Mouse (Mus musculus) G1E-ER4 (cell line): Measurements from ENCODE around the gene Gm5447. TPM values are rescaled to one million over a fixed set of nuclear protein-coding genes. Genes with fewer than 3 reads are reported as not detected.

Experiments used
- GATA1 ChIP-seq: IDR thresholded peaks from one replicate; pipeline ENCODE4 v1.8.0; 2012; ENCODE audit warnings: low read length, inconsistent platforms
- polyA plus RNA-seq: library from polyadenylated mRNA; stranded (reverse); fragments of >175 nt; gene quantifications from 2 replicates; pipeline ENCODE4 v1.2.3, GENCODE M21; 2012

The Gm5447 gene
- polyA plus RNA-seq, 1 experiment: not detected

DNA sequence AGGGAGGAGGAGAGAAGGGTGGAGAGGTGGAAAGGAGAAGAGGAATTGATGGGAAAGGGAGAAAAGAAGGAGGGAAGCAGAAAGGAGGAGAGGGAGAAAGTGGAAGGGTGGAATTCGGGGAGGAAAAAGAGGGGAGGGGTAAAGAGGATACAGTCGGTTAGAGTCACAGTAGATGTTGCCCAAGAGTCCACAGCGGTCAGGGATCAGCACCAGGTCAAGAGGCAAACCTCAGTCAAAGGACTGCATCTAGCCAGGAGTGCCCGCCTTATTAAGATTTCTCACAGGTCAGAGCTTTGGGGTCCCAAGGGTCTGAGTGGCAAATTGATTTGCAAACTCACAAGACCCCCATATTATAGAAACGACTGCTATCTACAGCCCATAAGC, 235 bp downstream of the Gm5447 start:
- TF ChIP-seq GATA1: no peak

DNA sequence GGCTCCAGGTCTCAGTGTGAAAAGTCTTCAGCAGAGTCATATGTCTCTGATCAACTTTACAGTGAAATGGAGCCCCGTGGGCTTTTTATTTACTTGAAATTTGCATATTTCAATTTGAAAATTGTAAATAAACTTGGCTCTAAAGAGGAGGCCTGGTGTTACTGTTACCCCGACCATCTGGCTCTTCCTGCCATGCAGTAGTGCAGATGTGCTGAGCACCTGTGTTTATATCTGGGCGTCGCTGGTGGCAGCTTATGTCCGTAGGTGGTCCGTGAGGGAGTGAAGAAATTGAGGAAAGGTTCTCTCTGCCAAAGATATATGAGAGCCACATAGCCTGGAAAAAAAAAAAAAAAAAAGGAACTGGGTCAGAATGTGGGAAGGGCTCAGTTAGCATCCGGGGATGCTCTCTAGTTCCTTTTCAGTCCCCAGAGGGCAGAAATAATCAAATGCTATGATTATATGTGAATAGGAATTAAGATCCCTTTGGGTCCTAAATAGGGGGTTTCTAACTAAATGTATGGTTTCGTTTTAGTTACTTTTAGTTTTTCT, 2.6 kb downstream of the Gm5447 start:
- TF ChIP-seq GATA1: no peak

DNA sequence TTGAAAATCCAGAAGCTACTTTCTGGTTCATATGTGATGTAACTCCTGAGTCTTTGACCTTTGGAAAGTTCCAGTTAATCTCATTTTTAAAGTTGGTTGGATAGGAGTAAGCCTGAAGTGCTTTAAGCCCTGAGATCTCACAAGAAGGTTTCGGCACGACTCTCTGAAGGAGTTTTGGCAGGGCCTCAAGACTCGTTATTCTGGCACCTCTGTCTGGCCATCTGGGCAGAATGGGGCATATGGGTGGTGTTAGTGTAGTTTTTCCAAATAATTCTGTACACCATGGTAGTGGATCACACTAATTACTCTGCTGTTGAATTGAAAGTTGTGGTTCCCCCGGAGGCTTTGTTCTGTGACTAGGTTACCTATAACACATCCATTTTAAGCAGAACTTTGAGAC, 4.2 kb downstream of the Gm5447 start:
- TF ChIP-seq GATA1: no peak

DNA sequence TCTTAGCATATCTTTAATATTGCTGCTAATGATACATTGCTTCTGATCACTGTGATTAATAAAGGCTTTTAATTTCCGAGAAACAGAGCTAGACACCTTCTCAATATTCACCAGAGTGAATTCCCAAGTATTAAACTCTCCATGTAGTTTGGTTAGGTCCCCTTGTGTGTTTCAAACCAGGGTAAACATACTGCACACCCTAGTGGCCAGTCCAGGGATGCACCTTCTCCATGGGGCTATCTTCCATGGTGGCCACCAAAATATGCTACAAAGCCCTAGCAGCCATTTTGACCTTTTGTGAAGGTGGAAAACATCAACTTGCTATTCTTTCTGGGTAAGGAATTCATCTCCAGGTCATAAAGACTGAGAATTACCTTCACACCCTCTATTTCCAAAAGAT, 7.7 kb downstream of the Gm5447 start:
- no peak for TF ChIP-seq GATA1

DNA sequence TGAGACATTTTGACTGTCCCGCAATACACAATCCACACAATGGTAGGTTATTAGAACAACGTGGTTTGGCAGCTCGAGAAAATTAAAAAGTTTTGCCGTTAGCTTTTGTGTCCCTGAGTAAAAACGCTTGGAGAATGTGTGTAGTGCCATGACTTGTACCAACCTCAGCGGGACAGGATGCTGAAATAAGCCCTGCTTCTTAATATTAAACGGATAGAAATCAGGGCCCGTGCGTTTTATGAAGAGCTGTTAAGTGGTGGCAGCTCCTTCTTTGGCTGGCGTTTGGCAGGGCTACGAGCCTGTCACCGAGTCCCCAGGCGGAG, 11.2 kb downstream of the Gm5447 start:
- TF ChIP-seq GATA1: no peak

DNA sequence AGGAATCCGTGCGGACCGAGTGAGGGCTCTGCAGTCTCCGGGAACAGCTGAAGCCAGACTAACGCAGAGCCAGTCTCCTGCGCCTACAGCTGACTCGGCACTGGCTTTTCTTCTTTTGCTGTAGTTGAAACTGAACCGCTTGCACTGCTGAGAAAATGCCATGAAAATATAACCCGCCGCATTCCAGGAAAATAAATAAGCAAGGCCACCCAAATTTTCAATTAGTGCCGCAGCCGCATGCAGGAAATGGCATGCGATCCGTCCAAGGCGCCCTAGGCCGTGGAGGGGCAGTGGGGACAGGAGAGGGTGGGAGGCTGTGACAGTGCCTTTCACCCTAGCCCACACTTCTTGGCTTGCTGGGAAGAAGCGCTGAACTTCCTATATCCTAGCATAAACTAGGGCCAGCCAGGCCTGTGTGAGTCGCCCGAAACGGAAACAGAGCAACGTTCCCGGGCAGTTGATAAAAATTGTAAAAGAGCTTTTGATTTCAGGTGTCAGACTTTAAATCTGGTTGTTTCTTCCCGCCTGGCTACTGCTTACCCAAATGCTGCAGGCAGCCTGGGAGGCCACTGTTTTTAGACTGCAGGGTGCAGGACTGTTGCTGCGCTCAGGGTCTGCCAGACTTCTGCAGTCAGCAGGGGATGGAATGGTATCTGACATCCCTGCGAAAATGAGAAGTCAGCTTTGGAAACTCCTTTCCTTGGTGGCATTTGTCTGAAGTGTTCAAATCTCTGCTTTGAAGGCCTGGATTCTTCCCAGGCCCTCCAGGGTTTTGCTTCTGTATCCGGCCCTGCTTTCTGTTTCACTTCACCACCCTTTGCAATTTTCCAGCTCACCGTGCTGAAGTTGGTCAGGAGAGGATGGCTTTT, 11.8 kb downstream of the Gm5447 start:
- TF ChIP-seq GATA1: no peak

DNA sequence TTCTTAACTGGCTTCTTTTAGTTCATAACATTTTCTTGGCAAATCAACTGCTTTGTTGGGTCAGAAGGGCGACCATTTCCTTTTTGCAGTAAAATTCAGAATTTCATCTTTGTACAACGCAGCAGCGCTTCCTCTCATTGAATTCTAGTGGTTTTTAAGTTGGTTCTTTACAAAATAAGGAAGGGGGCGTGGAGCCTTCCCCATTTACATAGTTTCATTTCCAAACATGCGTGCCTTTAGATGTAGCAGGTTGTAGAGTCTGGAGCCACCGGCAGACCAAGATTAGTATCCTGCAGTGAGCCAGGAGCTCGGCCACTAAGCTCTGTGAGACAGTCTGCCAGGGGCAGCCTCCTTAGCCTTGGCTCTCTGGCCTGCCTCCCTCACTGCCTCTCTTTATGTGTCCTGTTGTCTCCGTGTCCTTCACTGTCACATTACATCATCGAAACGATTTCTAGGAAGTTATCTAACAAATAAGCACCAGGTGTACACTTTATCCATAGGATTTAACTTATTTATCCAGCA, 13.0 kb downstream of the Gm5447 start:
- TF ChIP-seq GATA1: no peak

DNA sequence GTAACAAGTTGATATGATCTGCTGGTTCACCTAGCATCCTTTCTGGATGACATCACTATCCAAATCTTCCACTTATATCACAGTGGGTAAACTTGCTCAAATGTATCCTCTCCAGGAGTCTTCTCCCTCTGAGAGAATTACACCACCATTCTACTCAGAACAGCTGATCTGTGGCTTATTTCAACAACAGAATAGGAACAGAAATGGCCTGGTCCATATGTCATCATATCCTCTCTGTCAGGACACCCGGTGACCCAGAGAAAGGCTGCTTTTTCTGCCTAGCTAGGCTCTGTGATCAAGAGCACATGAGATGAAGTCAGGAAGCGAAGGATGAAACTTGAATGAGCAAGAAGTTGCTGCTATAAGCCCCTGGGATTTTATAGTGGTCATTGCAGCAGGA, 13.7 kb downstream of the Gm5447 start:
- TF ChIP-seq GATA1: no peak

DNA sequence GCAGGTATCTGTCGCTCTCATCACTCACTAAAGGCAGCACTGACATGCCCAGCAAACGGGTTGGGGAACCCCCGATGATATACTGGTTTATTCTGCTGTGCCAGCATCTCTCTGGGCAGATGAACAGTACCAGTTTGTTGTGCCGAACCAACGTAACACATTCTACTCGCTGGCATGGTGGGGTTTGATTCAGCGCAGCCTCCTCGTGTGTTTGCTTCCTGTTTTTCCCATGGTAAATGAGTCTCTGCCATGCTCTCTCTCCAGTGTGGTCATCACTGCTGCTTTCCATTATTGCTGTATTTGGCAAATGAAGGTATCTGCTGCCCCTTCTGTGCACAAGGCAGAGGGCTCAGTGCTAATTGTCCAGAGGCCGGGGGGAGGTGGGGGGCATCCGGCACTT, 15.7 kb downstream of the Gm5447 start:
- no peak for TF ChIP-seq GATA1

DNA sequence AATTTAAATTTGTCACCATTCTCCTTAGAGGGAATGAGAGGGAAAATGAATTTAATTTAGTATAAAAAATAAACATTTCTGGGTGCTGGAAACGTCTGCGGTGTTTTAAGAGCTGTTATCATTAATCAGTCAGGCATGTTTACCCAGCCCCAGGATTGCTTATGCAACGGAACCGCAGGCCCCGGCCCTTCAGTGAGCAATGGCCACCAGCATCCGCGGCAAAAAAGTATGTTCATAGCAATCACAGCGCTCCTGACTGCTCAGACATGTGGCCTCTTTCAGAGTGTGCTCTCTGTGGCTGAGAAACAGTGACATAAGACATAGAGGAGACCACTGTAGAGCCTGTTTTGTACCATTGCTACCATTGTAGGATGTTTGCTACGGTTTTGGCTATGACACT, 16.2 kb downstream of the Gm5447 start:
- no peak for TF ChIP-seq GATA1

DNA sequence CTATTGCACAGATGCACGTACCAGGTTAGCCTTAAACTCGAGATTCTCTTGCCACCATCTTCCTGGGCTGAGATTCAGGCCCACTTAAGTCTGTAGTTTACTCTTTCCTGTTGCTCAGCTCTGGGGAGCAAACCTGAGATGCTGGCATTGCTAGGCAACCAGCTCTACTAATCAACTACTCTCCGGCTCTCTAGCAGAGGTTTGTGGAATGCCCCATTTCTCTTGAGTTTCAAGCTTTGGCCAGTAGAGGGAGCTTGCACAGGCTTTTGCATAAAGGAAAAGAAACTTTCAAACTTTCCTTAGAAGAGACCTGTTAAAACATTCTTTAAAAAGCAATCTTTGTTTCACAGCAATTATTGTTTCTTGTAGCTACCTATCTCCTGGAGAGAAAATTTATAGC, 19.8 kb downstream of the Gm5447 start:
- no peak for TF ChIP-seq GATA1

DNA sequence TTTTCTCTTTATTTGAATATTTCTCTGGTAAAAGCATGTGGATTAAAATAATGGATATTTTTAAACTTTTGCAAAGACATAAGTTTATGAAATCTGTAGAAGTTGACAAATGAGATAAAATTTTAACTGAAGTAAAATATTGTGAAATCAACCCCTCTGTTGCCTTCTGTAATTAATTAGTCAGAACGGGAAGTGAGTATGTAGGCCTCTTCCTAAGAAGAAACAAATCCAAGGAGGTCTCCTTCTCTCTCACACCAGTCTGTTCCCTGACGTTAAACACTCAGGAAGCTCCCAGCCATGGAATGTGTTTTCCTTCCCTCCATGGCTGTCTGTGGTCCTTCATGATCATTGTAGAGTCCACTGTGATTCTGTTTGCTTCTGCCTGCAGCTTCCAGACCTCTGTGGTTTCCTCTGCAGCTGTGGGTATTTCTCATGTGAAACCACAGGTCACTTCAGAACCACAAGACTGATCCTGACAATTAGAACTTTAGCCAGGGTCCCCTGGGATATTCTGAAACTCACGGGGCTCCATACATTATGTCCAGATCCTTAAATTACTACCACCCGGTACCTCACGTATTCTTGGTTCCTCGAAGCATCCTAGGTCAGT, 20.4 kb downstream of the Gm5447 start:
- TF ChIP-seq GATA1: no peak

DNA sequence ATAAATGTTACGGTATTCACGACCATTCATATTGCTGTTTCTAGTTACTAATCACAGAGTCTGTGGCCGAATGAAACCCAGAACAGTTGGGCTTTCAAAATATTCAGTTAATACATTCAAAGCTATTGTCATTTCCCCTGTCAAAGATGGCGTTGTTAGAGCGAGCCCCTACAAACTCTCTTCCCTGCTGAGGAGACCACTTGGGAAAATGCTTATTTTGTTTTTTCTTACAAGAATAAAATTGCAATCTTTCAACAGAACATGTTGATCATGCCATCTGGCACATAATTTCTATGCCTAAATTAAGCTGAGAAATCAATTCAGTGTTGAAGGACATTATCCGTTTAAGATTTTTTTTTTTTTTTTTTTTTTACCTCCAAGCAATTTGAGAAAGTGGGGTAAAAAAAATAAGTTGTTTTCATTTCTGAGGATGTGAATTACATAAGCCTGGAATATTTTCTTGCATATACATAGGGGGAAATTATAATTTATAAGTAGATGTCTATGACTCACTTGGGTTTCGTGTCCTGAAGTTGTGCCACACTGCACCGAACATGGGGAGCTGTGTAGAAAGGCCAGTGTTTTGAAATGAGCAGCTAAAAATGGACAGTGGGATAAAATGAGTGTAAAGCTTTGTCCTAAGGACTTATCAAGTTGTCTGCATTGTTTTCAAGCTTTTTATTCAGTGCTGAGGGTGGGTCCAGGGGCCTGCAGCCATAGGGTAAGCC, 23.7 kb downstream of the Gm5447 start:
- no peak for TF ChIP-seq GATA1

DNA sequence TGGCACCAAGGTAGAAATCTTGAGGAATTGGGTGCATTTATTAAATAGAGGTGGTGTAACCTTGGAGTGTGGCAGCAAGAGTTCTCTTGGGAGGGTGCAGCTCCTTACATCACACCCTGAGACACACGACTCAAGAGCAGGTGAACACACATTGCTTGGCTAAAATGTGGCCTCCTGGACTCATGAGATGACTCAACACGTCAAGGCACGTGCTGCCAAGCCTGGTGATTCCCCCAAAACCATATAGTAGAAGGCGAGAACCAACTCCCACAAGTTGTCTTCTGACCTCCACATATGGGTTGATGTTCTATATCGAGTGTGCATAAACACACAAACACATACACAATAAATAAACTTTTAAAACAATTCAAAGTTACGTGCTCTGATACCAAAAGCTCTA, 25.8 kb downstream of the Gm5447 start:
- TF ChIP-seq GATA1: no peak

DNA sequence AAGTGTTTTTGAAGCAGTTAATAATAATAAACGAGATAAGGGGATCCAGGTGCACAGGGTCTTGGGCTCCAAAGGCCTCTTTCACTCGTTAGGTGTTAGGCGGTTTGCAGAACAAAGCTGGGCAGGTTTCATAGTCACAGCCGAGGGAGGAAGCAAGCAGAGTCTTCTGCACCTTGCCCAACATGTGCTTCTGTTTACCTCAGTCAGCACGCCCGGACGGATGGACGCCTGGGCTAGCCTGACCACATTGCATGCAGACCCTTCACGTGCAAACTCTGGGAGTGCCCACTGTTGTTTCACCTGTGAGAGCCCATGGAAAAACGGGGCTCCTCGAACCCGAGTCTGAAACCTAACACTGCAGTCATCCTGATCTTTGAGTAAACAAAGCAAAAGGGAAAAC, 30.5 kb downstream of the Gm5447 start:
- TF ChIP-seq GATA1: no peak

DNA sequence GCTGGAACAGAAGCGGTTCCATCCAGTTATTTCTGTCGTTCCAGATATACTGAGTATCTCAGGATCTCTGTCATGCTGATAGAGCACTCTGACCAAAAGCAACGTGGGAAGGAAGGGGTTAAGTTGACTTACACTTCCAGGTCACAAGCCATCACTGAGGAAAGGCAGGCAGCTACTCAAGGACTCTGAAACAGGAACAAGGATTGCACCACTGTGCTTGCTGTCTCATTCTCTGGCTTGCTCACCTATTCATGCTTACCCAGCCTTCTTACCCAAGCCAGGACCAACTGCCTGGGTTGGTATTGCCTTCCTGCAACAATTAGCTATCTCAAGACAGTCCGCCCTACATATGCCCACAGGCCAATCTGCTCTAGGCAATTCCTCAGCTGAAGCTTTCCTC, 31.0 kb downstream of the Gm5447 start:
- TF ChIP-seq GATA1: no peak
